Mouse (Mus musculus): ENCODE measurements around the gene B230217C12Rik.
"Not testable (repeated sequence)": the region's sequence is repeated elsewhere in the genome, so short reads cannot be mapped to it uniquely, and the experiment has no call there.

Gene B230217C12Rik

DNA sequence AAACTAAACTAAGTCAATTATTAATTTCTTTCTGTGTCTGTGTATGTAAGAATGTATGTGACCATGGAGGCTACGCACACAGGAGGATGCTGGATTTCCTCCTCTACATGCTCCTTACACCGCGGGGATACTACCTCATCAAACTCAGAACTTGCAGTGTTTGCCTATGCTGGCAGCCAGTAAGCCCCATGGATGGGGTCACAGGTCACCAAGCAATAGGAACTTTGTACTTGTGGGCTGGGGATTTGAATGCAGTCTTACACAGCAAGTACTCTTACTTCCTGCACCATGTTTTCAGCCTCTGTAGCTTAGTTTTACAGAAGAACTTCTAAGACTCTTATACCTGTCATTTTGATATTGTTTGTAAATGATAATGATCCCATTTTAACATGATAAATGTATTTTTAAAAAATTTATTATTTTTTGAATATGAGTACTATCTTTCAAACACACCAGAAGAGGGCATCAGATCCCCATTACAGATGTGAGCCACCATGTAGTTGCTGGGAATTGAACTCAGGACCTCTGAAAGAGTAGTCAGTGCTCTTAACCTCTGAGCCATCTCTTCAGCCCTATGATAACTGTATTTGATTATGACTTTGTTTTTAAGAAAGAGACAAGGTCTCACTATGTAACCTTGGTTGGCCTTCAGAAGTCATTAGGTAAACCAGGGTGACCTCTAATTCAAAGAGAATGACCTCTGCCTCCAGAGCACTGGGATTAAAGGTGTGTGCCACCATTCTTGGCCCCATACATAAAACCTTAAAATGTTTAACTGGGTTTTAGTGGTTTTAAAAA lies 25.7 kb downstream of the B230217C12Rik start:
- no peak for DNase-seq (ENCODE audit: low read depth, low spot score)

DNA sequence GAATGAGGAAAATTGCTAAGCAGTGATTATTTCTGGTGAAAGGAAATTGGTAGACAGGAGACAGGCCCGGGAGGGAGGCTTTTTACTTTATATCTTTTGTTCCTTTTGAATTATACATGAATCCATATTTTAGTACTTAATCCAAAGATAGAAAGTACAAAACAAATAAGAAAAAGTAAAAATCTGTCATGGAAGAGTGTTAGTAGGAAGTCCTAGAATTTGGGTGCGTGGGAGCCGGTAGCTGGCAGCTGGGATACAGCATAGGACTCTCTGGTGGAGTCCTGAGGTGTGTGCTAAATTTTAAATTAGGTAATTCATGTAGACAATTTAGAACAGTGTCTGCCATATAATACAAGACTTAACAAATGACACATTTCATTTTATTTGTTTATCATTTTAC lies 27.0 kb downstream of the B230217C12Rik start:
- DNase-seq (ENCODE audit: low read depth, low spot score): no peak

DNA sequence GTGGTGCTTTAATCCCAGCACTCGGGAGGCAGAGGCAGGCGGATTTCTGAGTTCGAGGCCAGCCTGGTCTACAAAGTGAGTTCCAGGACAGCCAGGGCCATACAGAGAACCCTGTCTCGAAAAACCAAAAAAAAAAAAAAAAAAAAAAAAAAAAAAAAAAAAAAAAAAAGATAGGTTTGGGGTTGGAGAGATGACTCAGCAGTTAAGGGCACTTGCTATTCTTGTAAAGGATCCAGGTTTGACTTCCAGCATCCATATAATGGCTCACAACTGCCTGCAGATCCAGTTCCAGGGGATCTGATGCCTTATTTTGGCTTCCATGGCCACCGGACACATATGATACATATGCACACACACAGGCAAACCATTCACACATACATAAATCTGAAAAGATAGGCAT lies 31.8 kb downstream of the B230217C12Rik start:
- not testable (repeated sequence) for DNase-seq (ENCODE audit: low read depth, low spot score)

DNA sequence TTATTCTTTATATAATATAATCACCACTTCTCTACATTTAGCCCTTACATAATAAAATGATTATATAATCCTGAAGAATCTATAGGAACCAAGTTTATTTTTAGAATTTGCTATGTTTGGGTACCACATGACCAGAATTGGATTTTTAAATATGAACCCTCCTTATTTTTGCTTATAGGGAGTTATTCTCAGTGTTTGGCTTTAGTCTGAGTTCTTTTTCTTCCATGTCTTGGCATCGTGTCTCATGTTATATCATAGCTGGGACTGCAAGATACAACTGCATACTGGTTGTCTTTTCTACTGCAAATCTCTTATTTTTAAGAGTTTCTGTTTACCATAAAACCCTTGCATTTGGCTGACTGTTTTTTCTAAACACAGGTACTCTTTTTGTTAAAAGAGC lies 33.8 kb downstream of the B230217C12Rik start:
- DNase-seq (ENCODE audit: low read depth, low spot score): no peak

DNA sequence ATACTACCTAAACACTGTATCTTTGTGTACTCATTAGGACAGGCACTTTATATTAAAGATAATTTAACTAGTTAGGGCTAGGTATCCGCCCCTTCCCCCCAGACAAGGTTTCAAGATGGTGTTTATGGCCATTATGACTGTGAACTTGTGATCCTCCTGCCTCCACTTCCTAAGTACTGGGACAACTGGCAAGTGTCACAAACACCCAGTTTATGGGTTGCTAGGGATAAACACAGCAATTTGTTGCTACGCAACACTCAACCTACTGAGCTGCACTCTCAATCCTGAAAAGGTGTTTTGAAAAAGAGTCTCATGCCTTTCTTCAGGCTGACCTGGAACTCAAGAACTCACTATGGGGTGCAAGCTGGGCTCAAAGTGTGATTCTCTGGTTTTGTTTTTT lies 36.8 kb downstream of the B230217C12Rik start:
- DNase-seq (ENCODE audit: low read depth, low spot score): no peak

DNA sequence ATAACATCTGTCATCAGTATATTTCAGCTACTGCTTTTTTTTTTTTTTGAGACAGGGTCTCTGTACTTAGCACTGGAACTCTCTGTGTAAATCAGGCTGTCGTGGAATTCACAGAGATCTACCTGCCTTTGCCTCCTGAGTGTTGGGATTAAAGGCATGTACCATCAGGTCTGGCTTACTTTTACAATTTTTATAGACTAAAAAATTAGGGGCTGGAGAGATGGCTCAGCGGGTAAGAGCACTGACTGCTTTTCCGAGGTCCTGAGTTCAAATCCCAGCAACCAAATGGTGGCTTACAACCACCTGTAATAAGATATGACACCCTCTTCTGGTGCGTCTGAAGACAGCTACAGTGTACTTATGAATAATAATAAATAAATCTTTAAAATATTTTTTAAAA lies 39.8 kb downstream of the B230217C12Rik start:
- DNase-seq (ENCODE audit: low read depth, low spot score): no peak

DNA sequence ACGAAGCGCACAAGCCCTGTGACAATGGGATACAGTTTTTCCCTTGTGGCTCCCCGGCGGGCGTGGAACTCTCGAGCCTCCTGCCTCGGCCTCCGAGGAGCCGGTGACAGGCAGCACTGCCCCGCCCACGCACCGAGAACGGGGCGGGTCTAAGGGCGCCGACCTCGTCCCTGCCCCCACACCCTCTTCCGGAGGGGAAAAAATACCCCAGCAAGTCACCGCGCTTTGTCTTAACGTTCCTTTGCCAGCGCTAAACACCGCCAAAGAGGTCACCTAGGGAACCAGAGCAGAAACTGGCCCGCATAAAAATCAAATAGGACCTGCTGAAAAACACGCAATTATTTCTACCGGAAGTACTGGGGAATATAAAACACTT lies 43.0 kb downstream of the B230217C12Rik start:
- peak; percentile 96 for DNase-seq (ENCODE audit: low read depth, low spot score)

DNA sequence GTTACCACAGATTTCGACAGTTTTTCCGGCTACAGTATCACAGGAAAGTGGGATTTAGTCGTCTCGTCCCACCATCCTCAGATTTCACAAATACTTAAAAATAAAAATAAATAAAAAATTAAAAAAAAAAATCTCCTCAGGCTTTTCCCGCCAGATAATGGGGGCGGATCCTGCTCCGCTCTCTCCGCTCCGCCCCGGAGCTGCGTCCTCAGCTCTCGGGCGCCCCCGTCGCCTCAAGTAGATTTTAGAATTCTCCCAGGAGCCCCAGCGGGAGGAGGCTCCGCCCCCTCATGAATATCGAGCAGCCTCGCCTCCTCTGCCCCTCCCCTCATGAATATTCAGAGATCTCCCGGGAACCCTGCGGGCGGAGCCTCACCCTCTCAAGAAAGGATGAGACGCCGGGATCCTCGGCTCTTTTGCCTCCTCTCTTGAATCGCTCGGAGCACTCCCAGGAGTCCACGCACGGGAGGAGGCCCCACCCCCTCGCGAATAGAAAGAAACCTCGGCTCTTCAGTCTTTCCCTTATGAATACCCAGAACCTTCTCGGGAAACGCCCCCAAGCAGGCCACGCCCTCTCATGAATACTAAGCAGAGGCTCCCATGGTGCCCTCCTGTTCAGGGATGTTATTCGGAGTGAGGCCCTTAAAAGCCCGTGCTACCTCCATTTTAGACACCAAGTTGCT lies 43.5 kb downstream of the B230217C12Rik start, which contains the start of gene Fbxo47:
TSS of gene Fbxo47 (minus strand) at position 237 of the 683 bp plus-strand sequence.
- peak; percentile 99 for DNase-seq (ENCODE audit: low read depth, low spot score)

DNA sequence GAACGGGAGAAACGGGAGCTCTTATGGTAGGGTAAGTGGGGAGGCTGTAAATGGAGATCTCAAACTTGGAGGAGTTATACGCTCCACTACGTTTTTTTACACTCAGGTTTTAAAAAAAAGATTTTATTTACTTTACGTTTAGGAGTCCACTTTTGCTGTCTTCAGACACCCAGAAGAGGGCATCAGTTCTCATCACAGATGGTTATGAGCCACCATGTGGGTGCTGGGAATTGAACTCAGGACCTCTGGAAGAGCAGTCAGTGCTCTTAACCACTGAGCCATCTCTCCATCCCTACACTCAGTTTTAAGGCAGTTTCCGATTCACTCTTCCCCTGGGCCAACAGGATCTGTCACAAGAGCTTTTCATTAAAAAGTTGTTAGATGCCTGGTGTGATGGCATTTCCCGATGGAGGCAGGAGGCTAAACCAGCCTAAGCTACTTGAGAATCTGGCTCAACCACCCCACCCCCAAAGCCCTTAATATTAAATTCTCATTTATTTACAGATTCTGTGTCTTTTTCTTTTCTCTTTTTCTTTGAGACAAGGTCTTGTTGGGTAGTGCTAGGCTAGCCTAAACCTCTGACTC lies 44.1 kb downstream of the B230217C12Rik start:
- DNase-seq (ENCODE audit: low read depth, low spot score): no peak

DNA sequence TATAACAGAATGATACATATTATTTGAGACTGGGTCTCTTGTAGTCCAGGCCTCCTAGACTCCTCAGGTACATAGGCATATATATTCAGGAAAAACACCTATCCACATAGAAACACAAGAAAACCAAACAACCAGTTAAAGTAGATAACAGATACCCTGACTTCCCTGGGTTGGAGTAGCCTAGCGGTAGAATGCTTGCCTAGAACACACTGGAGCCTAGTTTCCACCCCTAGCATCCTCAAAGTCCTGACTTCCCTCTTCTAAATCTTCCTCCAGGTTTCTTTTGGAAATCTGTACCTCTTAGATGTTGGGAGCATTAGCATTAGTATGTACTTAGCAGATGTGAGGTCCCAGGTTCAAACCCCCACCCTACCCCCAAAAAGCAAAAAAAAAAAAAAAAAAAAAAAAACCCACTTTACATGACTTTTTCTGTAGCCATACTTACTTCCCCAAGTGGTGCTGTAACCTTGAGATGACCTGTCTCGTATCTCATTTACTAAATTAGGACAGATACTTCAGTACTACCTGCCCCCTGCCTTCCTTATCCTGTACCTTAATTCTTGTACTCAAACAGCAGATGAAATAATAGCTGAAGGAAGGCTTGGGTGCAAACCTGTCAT lies 44.8 kb downstream of the B230217C12Rik start:
- no peak for DNase-seq (ENCODE audit: low read depth, low spot score)

DNA sequence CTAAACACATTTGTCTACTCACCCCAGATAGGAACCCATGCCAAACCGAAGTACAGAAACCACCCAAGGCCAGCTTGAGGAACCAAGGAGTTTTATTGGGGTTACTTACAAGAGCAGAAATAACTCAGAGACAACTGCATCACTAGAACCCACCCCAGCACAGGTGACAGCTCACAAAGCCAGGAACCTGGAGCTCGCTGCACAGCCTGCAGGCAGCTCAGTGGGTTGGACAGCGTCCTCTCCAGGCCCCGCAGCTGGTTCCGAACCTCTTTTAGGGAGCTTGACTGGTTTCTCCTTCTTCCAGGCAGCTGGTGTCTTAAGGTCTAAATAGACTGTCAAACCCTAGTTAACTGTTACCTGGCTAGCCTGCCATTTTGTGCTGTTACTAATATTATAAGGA lies 51.2 kb downstream of the B230217C12Rik start:
- no peak for DNase-seq (ENCODE audit: low read depth, low spot score)
